Mouse (Mus musculus) frontal cortex, postnatal 14 days (tissue): ENCODE data around the gene Pot1a.

Experiments
- DNase-seq, 2 experiments: peaks; one replicate each; pipeline ENCODE4 v3.0.0; 2022; ENCODE audit warnings: low spot score in 2 of 2

Pot1a gene

DNA sequence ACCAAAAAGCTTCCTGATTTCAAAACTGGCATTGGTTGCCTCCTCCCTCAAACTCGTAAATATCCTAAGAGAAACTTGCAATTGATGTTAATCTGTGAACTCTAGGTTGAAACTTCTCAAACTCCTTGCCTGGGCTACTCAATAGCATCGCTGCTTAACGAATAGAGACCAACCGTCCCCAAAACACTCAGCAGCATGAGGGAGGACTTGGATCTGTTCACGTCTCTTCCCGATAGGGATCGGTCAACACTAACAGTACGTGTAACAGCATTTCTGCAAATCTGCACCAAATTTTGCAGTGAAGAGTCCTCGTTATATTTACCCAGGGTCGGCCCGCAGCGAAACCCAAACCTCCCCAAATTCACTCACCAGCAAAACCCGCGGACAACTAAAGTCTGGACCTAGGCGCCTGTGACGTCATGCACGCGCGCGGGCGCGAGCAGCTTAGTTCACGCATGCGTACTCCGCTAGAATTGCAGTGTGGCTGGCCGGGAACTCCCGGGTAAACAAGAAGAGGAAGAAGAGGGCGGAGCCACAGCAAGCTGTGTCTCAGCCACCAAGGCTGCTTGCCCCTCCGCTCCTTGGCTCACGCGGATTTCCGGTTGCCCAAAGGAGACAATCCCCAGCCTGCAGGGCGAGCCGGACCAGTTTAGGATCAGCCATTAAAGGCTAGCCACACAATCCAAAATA is at the start of gene Pot1a:
Gene Pot1a (minus strand): TSS at position 441 of the 690 bp plus-strand sequence.
- peak; percentile 91 to 94 for DNase-seq

DNA sequence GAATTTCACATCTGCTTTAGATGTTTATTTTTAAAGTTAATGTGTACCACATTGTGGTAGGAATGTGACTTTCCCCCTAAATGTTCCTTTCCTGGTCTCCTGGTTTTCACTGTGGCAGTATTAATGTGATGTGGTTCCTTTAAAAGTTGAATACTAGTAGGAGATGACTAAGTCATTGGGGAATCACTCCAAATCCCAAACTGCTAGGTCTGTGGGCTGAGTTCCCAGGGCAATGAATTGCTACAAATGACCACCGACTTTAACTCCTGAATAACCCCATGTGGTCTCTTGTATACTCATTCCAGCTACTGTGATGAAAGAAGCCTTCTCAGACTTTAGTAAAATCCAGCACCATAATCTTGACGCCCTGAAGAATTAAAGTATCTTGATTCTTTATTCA is 27.2 kb upstream of the Pot1a start:
- no peak for DNase-seq

DNA sequence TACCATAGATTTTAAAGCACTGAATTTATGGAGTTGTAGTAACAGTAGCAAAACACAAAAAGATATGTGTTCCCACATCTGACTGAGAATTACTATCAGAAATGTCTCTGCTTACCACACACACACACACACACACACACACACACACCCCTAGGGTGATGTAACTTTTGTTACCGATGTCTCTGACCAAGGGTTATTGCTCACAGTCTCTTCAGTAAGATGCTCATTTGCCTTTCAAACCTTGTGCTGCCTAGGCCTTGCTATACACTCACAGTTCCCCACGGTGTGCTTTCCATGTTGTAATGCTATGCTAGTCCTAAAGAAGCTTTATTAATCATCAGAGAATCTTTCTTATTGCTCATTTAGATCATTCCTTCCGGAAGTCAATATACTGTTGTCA is 3.0 kb downstream of the Pot1a start:
- no peak for DNase-seq

DNA sequence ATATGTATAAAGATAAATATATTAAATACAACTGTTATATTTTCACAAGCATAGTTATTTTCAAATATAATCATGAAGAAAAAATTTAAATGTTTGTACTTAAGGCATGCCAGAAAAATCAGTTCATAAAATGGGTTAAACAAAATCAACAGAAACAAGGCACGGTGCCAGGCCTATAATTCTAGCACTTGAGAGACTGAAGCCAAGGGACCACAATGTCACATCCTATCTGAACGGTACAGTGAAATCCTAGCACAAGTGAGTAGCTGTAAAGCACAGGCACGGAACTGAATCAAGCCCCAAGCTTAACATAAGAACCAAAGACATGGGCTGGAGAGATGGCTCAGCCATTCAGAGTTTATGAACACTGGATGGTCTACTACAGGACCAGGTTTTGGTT is 6.8 kb downstream of the Pot1a start:
- DNase-seq: no peak

DNA sequence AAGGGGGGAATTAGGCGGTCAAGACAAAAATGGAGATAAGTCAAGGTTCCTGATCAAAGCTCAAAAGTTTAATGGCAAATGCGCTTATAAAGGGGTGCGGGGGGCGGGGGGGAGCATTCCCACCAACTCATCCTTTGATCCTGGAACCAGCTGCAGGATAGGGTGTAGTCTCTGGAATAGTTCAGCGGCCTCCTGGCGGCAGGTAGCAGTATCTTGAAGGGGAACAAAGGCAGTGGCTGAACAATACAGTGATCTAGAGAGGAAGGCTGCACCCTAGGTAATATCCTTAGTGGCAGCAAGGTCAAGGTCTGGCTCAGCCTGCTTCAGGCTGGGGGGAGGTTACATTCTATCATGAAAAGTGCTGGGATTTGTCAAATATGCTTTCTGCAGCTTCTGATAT is 7.8 kb downstream of the Pot1a start:
- DNase-seq: no peak

DNA sequence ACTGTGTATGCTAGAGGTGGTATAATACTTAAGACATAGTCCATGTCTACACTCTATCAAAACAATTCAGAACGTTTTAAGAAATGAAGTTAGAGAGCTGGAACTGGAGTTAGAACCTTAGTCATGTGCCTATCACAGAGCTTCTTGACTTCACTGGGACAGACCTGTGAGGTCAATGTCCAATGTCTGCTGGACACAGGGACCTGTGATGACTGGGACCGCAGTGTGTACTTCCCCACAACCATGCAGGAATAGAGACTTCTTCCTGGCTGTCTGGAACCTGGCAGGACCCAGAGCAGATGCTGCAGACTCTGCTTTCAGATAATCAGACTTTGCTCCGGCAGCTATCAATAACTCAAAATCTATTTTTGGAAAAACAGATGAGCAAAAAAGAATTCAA is 40.8 kb downstream of the Pot1a start:
- no peak for DNase-seq

DNA sequence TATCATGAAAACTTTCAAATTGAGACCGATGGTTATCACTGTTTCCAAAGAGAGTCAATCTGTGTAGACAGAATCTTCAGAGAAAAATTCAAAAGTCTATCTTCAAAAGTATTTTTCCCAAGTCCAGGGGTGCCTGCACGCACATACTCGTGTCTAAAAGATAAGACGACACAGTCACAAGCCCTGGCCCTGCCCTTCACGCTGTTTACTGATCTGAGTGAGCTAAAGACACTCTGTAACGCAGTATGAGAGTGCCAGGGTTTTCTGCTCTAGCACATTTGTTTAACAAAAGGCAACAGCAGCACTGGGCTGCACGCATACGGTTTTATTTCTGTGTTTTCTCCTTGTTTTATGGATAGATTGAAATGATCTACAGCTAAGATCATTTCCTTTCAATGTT is 41.5 kb downstream of the Pot1a start:
- DNase-seq: no peak

DNA sequence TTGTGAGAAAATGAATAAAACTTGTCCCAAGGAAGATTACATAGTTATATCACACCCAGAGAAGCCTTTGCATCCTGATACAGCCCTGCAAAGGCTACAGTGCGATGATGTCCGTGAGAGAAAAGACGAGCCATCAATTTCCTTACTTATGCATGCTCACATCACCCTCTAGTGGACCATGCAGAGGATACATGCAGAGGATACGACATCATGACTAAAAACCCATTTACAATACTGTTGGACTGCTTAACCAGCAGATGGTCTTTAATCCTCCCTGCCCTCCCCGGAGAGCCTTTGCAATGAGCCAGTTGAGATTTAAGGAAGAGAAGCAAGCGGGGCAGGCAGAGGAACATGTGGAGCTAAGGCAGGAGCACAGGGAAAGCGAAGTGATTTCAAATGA is 42.0 kb downstream of the Pot1a start:
- DNase-seq: peak in 1 of 2 experiments; percentile 14

DNA sequence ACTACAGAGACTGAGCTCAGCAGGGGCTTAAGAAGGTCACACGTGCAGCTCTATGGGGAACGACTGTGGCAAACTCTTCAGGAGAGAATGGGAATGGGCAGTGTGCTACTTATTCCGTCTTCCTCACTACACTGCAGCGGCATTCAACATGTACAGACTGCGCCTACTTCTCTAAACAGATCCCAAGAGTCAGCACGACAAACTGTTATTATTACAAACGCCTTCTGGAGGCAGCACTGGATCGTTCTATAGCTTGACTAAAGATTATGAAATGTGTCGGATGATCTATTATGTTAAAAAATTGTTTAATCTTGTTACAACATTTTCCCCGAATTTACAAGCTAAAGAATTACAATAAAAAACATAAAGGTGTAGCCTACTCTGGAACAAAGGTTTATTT is 42.8 kb downstream of the Pot1a start:
- no peak for DNase-seq

DNA sequence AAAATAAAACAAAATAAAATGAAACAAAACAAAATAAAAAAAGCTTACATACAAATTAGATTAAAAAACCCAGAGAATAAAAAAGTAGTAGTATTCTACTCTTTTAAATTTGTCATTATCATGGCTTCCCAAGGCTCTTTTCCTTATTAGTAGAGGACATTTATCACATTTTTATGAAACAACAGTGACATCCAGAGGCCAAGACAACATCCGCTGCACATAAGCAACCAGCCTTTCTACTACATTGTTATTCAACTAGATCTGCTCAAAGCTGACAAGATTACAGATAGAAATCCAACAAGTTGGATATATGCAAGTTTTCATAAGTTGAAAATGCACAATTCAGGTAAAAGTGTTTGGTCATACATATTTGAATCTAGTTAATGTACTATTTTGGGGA is 56.4 kb downstream of the Pot1a start:
- DNase-seq: no peak

DNA sequence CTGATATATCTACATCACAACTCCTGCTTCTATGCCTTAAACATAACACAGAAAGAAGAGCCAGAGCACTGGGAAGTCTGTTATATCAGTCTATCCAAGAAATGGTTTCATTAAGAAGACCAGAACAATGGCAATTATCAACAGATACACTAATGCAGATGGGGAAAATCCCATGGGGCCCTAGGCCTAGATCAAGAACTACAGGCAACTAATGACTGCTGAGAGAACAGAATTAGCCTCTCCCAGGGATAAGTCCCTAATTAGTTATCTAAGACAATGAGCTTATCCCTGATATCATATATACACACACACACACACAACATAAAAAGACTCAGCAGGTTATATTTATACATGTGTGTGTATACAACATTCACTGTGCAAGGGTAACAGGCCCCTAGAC is 72.5 kb downstream of the Pot1a start:
- DNase-seq: no peak

DNA sequence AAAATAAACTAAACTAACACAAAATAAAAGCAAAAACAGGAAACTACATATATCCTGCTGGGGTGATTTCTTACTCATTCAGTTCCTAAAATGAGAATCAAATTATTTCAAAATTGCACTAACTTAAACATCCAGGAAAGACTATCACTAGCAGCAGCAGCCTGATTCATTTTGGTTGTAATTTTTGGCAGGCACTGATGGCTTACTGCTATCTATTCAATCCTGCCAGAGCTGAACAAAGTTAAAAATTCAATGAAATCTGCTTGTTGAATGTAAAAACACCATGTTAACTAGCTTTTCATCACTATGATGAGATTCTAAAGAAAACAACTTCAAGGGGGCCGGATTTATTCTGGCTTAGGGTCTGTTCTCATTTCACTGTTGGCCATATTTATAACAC is 82.5 kb downstream of the Pot1a start:
- DNase-seq: no peak

DNA sequence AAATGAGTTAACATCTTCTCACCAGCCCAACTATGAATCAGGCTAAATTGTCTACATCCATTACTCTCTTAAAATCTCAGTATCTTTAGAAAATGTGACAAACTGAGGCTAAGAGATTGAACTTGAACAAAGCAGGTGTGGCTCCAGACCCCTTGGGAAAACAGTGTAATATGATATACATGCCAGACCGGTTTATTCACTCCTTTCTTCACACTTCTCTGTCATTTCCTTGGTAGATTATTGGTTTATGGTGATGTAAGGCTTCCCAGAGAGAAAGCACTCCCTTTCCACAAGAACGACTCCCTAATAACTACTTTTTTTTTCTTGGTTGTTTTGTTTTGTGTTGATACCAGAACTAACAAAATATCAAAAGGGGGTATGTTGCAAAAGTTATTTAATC is 98.4 kb downstream of the Pot1a start:
- no peak for DNase-seq

DNA sequence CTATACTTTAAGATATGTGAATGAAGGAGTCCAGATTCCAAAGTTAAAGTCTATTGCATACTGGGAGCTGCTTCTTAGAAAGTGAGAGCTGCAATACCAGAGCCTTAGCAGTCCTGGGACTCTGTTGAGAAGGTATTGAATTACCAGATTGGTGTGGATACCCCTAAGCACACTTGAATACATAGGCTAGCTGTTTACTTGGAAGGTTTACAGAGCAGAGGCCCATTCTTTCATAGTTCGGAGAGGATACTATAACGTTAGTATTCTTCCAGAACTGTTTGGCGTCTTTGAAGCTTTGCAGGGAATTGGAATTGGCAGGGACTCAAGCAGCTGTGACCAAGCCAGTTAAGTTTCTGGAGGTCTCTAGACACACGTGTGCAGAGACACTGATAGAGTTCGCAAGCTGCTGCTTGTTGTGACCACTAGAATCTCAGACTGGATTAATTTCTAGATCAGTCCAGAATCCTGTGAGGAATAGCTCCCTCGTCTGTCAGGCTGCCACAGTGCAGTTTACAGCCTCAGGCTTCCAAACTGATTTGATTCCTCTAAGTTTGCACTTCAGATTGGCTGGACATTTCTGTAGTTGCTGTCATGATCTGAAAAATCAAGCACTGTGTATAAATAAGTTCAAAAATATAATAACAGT is 99.7 kb downstream of the Pot1a start:
- DNase-seq: peak; percentile 23 to 67

DNA sequence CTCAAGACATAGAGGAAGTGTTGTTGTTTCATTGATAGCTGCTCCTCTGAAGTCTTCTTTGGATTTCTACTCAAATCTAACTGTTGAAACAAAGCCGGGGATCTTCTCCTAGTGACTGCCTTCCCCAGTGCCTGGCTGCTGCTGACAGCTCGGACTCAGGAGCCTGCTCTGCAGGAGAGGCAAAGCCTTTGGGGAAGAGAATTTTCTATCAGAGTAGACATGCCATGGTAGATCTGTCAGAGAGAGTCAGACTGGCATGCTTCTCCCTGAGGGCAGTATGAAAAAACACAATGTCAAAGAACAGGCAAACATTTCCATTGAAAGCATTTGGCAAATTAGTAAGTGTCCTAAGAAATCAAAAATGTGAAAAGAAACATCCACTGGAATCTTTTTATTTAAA is 109.1 kb downstream of the Pot1a start:
- no peak for DNase-seq
